Mouse (Mus musculus): ENCODE data around the gene Gsap.
"Not testable (repeated sequence)": the region's sequence is repeated elsewhere in the genome, so short reads cannot be mapped to it uniquely, and the experiment has no call there.

The Gsap gene

DNA sequence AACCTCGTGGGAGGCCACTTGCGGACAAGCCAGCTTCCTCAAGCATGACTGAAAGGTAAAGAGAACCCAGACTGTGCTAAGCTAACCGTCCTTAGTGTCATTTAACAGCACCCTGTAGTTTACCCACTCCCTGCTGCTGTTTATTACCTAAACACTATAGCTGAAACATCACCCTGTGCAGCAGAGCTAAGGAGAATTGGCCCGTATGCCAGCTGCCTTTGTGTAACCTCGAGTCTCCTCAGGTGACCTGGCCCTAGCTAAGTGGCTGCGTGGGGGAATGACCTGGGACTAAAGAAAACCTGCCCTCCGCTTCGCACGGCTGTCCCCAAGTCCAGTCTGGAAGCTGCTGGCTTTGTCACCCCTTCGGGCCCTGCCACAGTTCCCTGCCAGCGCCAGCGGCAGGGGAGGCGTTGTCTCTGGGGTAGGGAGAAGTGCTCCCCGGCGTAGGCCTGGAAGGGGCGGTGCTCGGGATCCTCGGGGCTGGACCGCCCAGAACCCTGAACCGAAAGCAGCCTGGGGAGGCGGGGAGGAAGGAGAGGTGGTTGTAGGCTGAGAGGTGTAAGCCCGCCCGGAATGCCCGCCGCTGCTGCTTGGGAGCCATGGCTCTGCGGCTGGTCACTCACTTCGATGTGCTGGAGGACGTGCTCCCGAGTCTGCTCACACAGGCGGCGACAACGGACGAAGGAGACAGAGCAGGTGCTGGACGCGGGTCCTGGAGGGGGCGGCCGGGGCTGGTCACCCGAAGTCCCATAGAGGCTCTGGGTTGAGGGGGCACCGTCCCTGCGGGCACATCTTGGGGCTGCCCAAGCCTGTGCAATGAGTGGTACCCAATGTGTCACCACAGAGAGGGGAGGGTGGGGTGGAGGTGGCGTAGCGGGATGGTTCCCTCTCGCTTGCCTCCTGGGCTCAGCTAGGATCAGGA lies at the start of gene Gsap:
Gene Gsap, plus strand, starts transcription at position 492 of the 922 bp plus-strand sequence.
- in situ Hi-C loops (cut with MboI; ENCODE audit: unreplicated experiment in 2 of 2) = no loop called here

DNA sequence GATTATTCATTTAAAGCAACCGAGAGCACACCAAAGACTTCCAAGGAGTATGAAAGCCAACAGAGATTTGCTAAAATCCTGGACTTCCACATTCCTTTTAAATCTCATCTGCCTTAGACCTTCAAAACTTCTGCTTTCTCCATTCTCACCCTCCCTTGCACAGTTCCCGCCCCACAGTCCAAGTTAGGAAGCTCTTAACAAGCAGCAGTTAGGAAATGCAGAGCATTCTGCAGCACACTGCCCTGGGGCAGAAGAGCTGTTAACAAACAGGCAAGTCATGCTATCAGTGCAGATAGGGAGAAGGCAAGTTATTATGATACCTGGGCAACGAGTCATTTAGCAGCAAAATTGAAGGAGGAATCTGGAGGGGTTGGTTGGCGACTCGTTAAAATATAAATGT lies 49.5 kb upstream of the Gsap start:
- in situ Hi-C loops (cut with MboI; ENCODE audit: unreplicated experiment in 2 of 2) = no loop called here

DNA sequence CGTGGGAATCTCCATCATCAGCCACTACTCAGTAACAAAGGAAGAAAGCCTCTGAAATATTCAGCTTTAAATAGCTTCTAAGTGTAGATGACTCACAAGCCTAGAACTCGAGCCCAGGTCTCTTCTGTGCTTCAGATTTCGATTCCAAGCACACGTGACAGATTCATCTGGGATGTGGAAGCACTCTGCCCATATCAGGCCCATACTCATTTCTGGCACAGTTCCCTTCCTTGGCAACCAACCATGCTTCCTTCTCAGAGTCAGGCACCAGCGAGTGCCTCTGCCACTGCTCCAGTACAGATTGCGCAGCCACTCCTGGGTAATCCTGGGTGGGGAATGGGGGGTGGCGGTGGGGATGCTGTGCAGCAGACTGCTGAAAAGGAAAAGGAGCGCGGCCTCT lies 46.5 kb upstream of the Gsap start:
- in situ Hi-C loops (cut with MboI; ENCODE audit: unreplicated experiment in 2 of 2) = no loop called here

DNA sequence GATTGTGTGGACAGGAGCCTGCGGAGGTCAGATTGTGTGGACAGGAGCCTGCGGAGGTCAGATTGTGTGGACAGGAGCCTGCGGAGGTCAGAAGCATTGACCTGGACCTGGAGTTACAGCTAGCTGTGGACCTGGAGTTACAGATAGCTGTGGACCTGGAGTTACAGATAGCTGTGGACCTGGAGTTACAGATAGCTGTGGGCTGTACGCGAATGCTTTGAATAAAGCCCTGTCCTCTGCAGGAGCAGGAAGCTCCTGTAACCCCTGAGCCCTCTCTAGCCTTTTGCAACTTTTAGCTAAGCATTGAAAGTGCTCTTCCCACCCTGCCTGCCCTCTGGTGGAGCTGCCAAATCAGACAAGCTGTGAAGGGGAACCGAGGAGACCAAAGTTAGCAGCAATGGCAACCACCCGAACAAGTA lies 44.9 kb upstream of the Gsap start:
- in situ Hi-C loops (cut with MboI; ENCODE audit: unreplicated experiment in 2 of 2) = not testable (repeated sequence)

DNA sequence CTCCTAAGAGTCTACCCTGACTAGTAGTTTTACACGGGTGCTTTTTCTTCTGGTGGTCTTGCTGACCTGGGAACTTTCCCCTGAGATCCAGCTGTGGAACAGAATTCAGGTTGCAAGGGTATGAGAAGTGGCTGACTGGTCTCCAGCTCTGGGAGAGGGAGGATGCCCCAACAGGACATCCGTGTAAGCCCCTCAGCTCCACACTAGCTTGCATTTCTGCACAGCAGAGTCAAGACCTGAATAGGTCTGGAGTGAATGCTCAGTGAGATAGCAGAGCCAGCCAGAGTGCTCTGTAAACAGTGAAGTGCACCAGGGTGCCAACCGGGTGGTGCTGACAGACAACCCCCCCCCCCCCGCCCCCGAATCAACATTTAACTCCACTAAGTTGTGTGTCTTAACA lies 44.4 kb upstream of the Gsap start:
- in situ Hi-C loops (cut with MboI; ENCODE audit: unreplicated experiment in 2 of 2) = no loop called here

DNA sequence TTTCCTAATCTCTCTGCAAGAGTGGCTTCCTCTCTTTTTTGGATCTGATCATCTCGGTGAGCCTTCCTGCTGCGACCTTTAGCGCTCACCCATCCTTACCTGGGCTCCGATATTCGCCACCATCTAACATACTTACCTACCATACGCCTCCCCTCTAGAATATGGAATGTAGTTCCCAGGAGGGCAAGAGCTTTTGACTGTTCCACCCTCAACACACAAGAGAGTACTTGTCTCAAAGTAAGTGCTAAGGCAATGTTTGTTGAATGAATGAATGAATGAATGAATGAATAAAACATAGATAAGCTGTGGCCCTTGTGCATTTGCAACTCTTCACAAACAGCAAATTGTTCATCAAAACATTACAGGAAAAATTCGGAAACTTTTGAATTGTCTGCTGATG lies 43.0 kb upstream of the Gsap start:
- in situ Hi-C loops (cut with MboI; ENCODE audit: unreplicated experiment in 2 of 2) = no loop called here

DNA sequence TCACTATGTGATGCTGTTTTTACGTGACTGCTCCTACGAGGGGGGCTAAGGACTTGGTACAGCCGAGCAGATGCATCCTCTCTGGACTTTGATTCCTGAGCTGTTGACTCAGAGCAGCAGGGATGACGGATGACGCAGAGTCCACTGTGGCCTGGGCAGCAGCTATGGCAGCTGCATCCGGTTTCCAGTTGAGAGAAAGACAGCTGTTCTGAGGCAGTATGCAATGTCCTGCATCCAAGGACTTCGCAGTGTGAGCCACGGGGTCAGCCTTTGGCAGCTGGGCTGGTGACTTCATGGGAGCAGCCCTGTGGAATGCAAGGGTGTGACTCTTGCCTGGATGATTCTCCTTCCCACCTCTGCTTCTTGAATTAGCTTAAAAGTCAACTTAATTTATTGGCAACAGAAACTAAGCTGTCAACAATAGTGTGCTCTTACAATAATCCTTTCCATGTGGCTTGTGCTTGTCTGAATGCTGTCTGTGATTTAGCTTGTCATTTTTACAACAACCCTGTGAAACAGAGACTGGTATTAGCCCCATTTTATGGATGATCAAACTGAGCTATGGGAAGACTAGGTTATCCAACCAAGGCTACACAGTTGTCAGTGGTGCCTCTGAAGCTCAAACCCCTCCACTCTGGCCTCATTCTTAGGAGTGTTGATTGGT lies 41.4 kb upstream of the Gsap start:
- in situ Hi-C loops (cut with MboI; ENCODE audit: unreplicated experiment in 2 of 2) = no loop called here

DNA sequence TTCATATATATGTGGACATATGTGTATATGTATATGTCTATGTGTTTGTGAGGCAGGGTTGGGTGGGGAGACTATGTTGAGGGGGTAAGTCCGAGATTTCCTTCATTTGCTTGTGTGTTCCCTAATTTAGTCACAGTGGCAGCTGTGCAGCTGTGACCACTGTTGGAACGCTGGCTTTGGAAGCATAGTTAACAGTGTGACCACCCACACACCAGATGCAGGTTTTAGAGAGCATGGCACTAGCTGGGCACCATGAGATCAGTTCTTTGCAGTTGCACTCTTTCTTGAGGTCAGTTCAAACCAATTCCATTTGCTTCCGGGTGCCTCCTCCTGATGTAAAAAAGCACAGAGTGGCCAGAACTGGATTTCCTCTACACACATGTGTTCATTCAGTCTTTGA lies 37.7 kb upstream of the Gsap start:
- in situ Hi-C loops (cut with MboI; ENCODE audit: unreplicated experiment in 2 of 2) = no loop called here

DNA sequence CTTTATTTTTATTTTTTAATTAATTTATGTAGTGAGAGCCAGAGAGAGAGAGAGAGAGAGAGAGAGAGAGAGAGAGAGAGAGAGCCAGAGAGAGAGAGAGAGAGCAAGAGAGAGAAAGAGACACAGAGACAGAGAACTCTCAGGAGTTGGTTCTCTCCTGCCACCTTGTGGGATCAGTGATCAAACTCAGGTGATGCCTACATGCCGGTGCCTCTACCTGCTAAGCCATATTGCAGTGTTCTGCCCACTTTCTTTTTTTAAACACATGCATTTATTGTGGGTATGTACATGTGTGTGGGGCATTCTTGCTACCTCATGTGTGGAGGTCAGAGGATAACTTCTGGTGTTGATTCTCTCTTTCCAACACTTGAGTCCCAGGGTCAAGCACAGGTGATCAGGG lies 32.4 kb upstream of the Gsap start:
- in situ Hi-C loops (cut with MboI; ENCODE audit: unreplicated experiment in 2 of 2) = no loop called here

DNA sequence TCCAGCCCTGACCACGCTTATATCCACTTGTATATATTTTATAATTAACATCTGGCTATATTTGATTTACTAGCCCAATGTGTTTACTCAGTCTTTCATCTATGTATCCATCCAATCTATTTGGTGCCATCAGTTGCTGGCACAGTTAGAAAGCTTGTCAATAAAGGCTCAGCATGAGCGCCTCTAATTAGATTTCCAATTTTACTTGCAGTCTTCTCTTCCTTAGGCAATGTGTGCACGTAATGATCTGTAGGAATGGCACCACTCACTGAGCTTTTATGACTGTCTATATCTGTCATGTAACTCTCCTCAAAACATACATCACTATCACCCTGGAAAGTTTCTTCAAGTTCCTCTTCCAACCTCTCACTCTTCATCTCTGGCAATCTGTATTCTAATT lies 29.3 kb upstream of the Gsap start:
- in situ Hi-C loops (cut with MboI; ENCODE audit: unreplicated experiment in 2 of 2) = no loop called here

DNA sequence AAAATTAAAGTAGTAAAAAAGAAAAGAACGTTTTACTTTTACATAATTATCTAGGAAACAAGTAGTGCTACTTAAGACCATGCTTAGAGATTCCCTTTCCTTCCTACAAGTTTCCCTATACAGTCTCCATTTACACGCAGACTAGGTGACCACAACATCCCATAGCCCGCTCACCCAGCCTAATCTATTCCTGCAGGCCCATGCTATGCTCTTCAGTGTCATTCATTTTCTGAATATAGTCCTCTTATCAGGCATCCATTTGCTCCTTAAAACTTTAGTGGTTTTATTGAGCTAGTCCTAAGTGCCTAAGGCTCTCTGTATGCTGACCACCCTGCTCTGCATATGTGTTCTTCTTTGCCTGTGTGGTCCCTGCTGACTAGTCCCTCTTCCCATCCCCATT lies 26.5 kb upstream of the Gsap start:
- in situ Hi-C loops (cut with MboI; ENCODE audit: unreplicated experiment in 2 of 2) = no loop called here

DNA sequence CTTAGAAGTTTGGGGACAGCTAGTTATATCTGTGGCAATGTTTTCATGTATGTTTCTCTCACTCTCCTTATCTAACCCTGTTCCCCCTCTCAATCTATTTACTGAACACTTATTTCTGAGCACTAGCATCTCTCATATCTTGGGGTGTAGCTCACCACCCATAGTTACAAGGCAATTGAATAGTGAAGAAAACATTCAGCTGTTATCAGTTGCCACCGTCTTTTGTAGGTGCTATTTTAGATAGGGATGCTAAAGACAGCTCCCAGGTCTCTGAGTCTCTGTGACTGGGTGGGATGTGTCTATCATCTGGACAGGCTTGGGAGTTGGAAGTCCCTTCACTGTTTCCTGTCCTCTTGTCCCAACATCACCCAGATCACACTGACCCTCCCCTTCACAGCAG lies 25.3 kb upstream of the Gsap start:
- in situ Hi-C loops (cut with MboI; ENCODE audit: unreplicated experiment in 2 of 2) = no loop called here

DNA sequence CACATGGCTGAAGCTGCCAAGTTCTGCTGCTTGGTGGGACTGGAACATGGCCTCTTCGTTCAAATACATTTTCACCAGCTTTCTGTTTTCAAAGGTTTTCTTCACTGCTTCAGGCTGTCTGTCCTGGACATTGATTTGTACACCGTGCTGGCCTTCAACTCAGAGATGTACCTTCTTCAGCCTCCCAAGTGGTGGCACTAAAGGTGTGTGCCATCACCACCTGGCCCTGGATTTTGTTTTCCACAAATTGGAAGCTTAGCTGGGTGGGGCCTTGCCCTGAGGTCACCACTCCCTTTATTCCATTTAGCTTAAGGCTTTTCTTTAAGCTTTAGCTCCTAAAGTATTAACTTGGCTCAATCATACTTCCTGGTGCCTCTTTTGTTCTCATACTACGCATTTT lies 22.6 kb upstream of the Gsap start:
- in situ Hi-C loops (cut with MboI; ENCODE audit: unreplicated experiment in 2 of 2) = no loop called here

DNA sequence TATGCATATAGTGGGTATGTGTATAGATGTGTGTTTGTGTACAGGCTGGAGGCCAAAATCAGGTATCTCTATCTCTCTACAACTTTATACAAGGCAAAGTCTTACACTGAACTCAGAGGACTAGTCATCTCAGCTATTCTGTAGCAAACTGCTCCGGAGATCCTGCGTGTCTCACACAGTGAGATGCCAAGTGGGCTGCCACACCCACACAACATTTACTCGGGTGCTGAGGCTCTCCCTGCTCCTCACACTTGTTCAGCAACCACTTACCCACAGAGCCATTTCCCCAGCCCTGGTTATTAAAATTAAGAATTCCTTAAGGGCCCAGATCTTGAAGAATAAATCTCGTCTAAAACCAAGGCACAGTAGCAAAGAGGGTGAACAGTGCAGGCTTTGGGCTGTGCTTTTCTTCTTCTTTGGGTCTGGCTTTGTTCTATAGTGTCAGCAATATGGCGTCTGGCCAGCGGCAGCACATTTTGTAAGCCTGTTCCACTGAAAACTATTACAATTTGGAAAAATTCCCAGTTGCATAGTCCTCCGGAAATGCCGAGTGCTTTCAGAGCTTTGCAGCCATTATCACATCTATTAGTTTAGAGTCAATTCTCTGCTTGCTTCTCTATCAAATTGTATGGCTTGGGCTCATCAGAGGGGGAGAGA lies 17.2 kb upstream of the Gsap start:
- in situ Hi-C loops (cut with MboI; ENCODE audit: unreplicated experiment in 2 of 2) = no loop called here

DNA sequence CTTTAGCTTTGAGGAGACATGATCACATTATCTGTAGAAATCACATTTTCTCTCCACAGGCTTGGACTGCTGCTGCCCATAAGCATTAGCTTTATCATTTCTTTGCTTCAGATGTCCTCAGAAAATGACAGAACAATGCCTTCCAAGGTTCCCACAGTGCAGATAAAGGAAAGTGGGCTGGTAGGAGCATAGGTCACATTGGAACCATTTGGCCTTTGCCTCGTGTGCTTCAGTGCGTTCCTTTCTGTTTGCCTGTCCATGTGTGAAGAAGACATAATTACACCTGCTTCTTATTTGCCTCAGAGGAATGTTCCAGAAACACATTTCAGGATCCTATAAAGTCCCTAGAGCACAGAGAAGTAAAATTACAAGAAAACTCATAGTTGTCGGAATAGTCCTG lies 16.7 kb upstream of the Gsap start:
- in situ Hi-C loops (cut with MboI; ENCODE audit: unreplicated experiment in 2 of 2) = no loop called here

DNA sequence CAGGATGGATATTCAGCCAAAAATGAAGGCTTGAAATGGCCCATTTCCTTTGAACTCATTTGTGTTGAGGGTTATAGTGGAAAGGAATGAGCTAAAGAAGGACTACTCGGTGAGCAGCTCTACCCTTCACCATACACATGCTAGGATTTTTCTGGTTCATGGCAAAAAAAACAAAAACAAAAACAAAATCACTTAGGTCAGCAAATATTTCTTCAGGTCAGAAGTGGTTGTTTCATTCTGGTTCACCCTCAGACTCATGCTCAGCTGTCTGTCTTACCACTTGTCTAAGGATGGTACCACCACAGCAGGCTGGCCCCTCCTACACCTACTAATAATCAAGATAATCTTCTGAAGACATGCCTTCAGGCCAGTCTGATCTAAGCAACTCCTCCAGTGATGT lies 16.2 kb upstream of the Gsap start:
- in situ Hi-C loops (cut with MboI; ENCODE audit: unreplicated experiment in 2 of 2) = no loop called here

DNA sequence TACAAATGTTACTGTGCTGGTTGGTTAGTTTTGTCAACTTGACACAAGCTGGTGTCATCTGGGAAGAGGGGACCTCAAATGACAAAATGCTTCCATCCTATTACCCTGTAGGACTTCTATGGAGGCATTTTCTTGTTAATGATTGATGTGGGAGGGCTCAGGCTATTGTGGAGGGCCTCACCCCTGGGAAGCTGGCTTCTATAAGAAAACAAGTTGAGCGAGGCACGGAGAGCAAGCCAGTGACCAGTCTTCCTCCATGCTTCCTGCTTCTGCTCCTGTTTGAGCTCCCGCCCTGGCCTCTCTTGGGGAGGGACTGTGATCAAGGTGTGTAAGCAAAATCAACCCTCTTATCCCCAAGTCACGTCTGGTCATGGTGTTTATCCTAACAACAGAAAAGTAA lies 15.6 kb upstream of the Gsap start:
- in situ Hi-C loops (cut with MboI; ENCODE audit: unreplicated experiment in 2 of 2) = no loop called here

DNA sequence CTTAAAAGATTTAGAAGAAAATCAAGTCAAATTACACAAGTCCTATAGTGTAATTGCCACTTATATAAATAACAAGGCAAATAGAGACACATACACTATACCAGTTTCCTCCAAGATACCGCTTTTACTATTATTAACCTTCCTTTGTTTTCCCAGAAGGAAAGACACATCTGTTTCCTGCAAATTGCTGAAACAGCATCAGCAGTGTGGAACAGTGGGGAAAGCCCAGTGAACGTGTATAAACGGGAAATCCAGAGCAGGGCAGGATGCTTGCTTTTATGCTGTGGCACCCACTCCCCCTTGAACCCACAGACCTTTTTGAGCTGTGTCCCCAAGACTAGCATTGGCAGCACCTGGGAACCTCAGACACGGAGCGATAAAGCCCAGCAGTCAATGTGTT lies 15.2 kb upstream of the Gsap start:
- in situ Hi-C loops (cut with MboI; ENCODE audit: unreplicated experiment in 2 of 2) = no loop called here

DNA sequence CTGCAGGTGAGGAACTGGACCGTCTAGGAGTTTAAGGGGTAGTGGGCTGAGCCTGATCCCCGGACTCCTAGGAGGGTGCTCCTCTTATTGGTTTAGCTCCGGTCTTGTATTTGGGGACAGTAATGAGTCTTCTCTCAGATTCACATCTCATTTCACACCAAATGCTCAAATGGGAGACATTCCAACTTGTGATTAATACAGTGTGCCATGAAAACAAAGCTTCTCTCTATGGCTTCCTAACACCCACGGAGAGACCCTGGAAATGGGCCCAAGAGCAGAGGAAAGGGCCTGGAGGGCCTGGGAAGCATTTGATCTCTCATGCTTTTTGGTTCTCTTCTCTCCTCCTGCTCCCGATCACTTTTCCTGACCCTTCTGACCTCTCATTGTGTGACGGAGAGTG lies 14.7 kb upstream of the Gsap start:
- in situ Hi-C loops (cut with MboI; ENCODE audit: unreplicated experiment in 2 of 2) = no loop called here

DNA sequence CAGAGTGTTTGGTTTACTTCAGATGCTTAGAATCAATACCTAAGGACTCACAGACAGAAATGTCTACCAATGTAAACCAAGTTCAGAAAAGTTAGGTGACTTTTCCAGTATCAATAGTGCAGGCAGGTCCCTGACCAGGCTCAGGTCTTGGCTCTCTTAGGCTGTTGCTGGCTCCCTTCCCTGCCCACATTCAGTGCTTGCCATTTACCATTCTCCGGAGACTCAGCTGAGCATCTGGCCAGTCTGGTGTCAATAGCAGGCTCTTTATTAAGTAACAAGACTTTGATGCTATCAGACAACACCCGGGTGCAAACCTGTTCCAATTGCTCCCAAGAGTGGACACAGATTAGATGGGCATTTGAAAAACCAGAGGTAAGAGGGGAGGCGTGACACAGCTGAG lies 13.7 kb upstream of the Gsap start:
- in situ Hi-C loops (cut with MboI; ENCODE audit: unreplicated experiment in 2 of 2) = no loop called here

All from v-Abl transformed pro-B cells (cell line).